ENCODE assay signal across 8 mouse cellular contexts in the genomic region with DNA sequence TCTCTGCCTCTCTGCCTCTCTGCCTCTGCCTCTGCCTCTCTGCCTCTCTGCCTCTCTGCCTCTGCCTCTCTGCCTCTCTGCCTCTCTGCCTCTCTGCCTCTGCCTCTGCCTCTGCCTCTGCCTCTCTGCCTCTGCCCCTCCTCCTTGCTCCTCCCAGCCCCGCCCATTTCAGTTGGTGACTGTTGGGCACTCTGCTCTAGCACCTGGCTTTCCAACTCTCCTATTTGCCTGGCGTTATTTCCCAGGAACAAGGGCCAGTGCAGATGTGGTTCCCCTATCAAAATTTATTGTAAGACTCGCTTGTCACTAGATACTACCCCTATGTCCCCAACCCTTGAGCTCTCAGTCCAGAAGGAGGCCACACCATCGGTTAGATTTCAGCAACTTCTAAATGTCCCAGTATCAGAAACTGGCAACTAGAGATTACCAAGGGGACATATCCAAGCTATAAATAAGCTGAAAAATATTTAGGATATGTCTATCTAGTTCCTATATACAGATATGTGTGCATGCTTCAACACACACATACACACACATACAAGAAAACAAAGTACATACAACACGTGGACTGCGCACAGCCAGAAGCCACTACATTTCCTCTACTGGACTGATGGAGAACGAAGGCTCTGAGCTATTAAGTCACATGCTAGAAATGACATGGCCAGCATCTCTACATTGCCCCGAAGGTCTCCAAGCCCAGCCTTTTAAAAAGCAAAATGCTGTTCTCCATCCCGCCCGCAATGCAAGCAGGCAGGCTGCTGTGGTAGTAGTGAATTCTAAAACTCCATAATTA. TPM values are rescaled to one million over a fixed set of nuclear protein-coding genes. Genes with fewer than 3 reads are reported as not detected.
DNase-seq lines count a peak whose midpoint lies in the region; ATAC-seq and TF ChIP-seq lines count a peak whose summit lies in the region.
"Had no signal": no experiment of that assay in that cellular context is flagged by ENCODE, and none has a peak within 500 bp of the region (broad histone marks: within the 10 kb centered on the region; RNA-seq: fewer than 3 reads in every experiment).

No protein-coding gene starts in this region.

- no peak overlapping the region for H3K9ac ChIP-seq in lung, embryonic 16.5 days (ENCODE audit: low read length)
- H3K9ac ChIP-seq in forebrain, embryonic 11.5 days (ENCODE audit: low read length), result no peak overlapping the region

- TF ChIP-seq POLR2A in cortical plate, adult 2 months (IDR thresholded peaks at IDR 0.05; ENCODE audit: extremely low read depth, insufficient read depth, low read length), result no peak

- H3K36me3 ChIP-seq in lung, embryonic 16.5 days (ENCODE audit: control insufficient read depth, insufficient read depth, low read length), result no peaks in the 10 kb centered on the region
- no peaks in the 10 kb centered on the region for H3K36me3 ChIP-seq in forebrain, embryonic 11.5 days (ENCODE audit: control insufficient read depth, insufficient read depth, low read length)

- no peak for ATAC-seq in lung, embryonic 16.5 days (ENCODE audit: low read depth)
- ATAC-seq in forebrain, embryonic 11.5 days (replicated peaks; ENCODE audit: low FRiP score), result no peak
- ATAC-seq: forebrain, embryonic 16.5 days had no signal

- no peak for TF ChIP-seq CTCF in layer of hippocampus, adult 2 months (conservative IDR thresholded peaks at IDR 0.05)
- TF ChIP-seq CTCF in cortical plate, adult 2 months (IDR thresholded peaks at IDR 0.05; ENCODE audit: extremely low read depth, insufficient read depth, low read length), result no peak

- H3K27me3 ChIP-seq in lung, embryonic 16.5 days (ENCODE audit: control insufficient read depth, insufficient read depth, low read depth, low read length), result no peaks in the 10 kb centered on the region
- H3K27me3 ChIP-seq in forebrain, embryonic 11.5 days (ENCODE audit: control insufficient read depth, insufficient read depth, low read length), result no peaks in the 10 kb centered on the region

- DNase-seq in layer of hippocampus, adult 2 months (ENCODE audit: low spot score in 2 of 2), result no peak
- no peak for DNase-seq in layer of hippocampus, adult 8-10 months (ENCODE audit: low spot score in 2 of 2)
- DNase-seq in thymus, postnatal 0 days (ENCODE audit: low spot score), result peak; percentile 72
- DNase-seq in urinary bladder, postnatal 36 days (ENCODE audit: low spot score in 2 of 2), result no peak
- no peak for DNase-seq in forebrain, embryonic 11.5 days (ENCODE audit: low spot score)

- H3K9me3 ChIP-seq in lung, embryonic 16.5 days (ENCODE audit: control insufficient read depth, low read length), result no peaks in the 10 kb centered on the region
- H3K9me3 ChIP-seq in forebrain, embryonic 11.5 days (ENCODE audit: control insufficient read depth, low read length), result no peaks in the 10 kb centered on the region

- no peak overlapping the region for H3K4me3 ChIP-seq in layer of hippocampus, adult 2 months
- no peak overlapping the region for H3K4me3 ChIP-seq in cortical plate, adult 2 months (ENCODE audit: insufficient read depth, low read length)
- H3K4me3 ChIP-seq in lung, embryonic 16.5 days (ENCODE audit: low read length), result no peak overlapping the region
- H3K4me3 ChIP-seq in forebrain, embryonic 11.5 days (ENCODE audit: low read depth, low read length), result no peak overlapping the region

- no peak overlapping the region for H3K4me2 ChIP-seq in lung, embryonic 16.5 days (ENCODE audit: low read depth, low read length)
- H3K4me2 ChIP-seq in forebrain, embryonic 11.5 days (ENCODE audit: low read depth, low read length, severe bottlenecking), result no peak overlapping the region

- WGBS in lung, embryonic 16.5 days, result 68% methylated on average over 10 of the region's 10 CpGs
- WGBS in forebrain, embryonic 11.5 days, result 83% methylated on average over 10 of the region's 10 CpGs

- H3K4me1 ChIP-seq in cortical plate, adult 2 months (ENCODE audit: control insufficient read depth, insufficient read depth, low read length), result no peaks in the 10 kb centered on the region
- H3K4me1 ChIP-seq in lung, embryonic 16.5 days (replicated peaks; ENCODE audit: control insufficient read depth, insufficient read depth, low read length), result peaks cover 28% of the 10 kb centered on the region
- 0 out of 2 replicates have a peak, but pooled peaks cover 2% of the 10 kb centered on the region for H3K4me1 ChIP-seq in forebrain, embryonic 11.5 days (replicated peaks; ENCODE audit: control insufficient read depth, insufficient read depth, low read length)

- peak overlapping the region; percentile 61; the same call in 1 of the 2 replicates for H3K27ac ChIP-seq in layer of hippocampus, adult 2 months
- H3K27ac ChIP-seq in cortical plate, adult 2 months (ENCODE audit: insufficient read depth, low read length), result peak overlapping the region; percentile 63
- peak overlapping the region; percentile 56 for H3K27ac ChIP-seq in lung, embryonic 16.5 days (ENCODE audit: low read length)
- no peak overlapping the region for H3K27ac ChIP-seq in forebrain, embryonic 11.5 days (ENCODE audit: low read depth, low read length)

RNA-seq across cellular contexts. Expression of a gene that starts 26.6 kb away (rescaled TPM):
- 1 to 10 TPM; 4.0 to 4.3 TPM for total RNA-seq in layer of hippocampus, adult 2 months (2021)
- 10 to 100 TPM in 1 of 4 experiments, 1 to 10 TPM in 3; 4.4 to 11.1 (median 6.3) TPM for total RNA-seq in layer of hippocampus, adult 8-10 months (2022)
- 3.0 and 3.7 TPM in 2 replicates for polyA plus RNA-seq in cortical plate, adult 2 months (2012; rRNA removed)
- polyA plus RNA-seq in lung, embryonic 16.5 days (2015; fragmentation: Nextera tagmentation; extraction: Ambion mirVana), result 32.8 and 34.9 TPM in 2 replicates
- 50.6 and 53.5 TPM in 2 replicates for polyA plus RNA-seq in thymus, postnatal 0 days (2015; fragmentation: Nextera tagmentation; extraction: Ambion mirVana)
- polyA plus RNA-seq in forebrain, embryonic 11.5 days (2014; fragmentation: Nextera tagmentation; extraction: Ambion mirVana), result 14.3 and 14.7 TPM in 2 replicates
